Mouse (Mus musculus) kidney, embryonic 14.5 days (tissue): ENCODE data around the gene Srarp. TPM values are rescaled to one million over a fixed set of nuclear protein-coding genes. Genes with fewer than 3 reads are reported as not detected.

Experiments used
- ATAC-seq: fragments of 200-750 bp; cut with Nextera tagmentation; 2 replicates; pipeline ENCODE4 v1.8.0; 2017; ENCODE audit warnings: moderate number of reproducible peaks, mild to moderate bottlenecking, moderate TSS enrichment, moderate library complexity; ENCODE audit not compliant: low FRiP score, low TSS enrichment
- H3K27ac ChIP-seq: fragments of 300-500 bp; sonication (generic); 2 replicates; pipeline ENCODE4 v1.5.1; 2014; ENCODE audit warnings: low read depth, mild to moderate bottlenecking, low read length, moderate library complexity, mixed read lengths
- H3K27me3 ChIP-seq: fragments of 300-500 bp; sonication (generic); 2 replicates; pipeline ENCODE4 v1.6.1; 2014; ENCODE audit warnings: mild to moderate bottlenecking, low read length; ENCODE audit not compliant: control insufficient read depth, insufficient read depth
- H3K36me3 ChIP-seq: fragments of 300-500 bp; sonication (generic); 2 replicates; pipeline ENCODE4 v1.6.1; 2014; ENCODE audit warnings: low read length, mixed read lengths; ENCODE audit not compliant: control insufficient read depth, insufficient read depth
- H3K4me1 ChIP-seq: fragments of 300-500 bp; sonication (generic); 2 replicates; pipeline ENCODE4 v1.6.1; 2014; ENCODE audit warnings: low read length, mixed read lengths; ENCODE audit not compliant: control insufficient read depth, insufficient read depth
- H3K4me2 ChIP-seq: fragments of 300-500 bp; sonication (generic); replicated peaks from 2 replicates; pipeline ENCODE4 v1.6.1; 2014; ENCODE audit warnings: low read depth, mild to moderate bottlenecking, low read length
- H3K4me3 ChIP-seq: fragments of 300-500 bp; sonication (generic); 2 replicates; pipeline ENCODE4 v1.5.1; 2014; ENCODE audit warnings: mild to moderate bottlenecking, low read length
- H3K9ac ChIP-seq: fragments of 300-500 bp; sonication (generic); 2 replicates; pipeline ENCODE4 v1.6.1; 2014; ENCODE audit warnings: low read depth, mild to moderate bottlenecking, low read length, moderate library complexity
- H3K9me3 ChIP-seq: fragments of 300-500 bp; sonication (generic); 2 replicates; pipeline ENCODE4 v1.6.1; 2016; ENCODE audit warnings: low read length; ENCODE audit not compliant: control insufficient read depth
- WGBS: fragments of 180-500 bp; shearing (Covaris S2); extraction: QIAGEN DNeasy Blood & Tissue Kit; methylation state at CpG from one replicate; pipeline ENCODE4 v1.1.7; 2014; 5-methylcytosine and 5-hydroxymethylcytosine counted together
- polyA plus RNA-seq: library from polyadenylated mRNA; unstranded; fragments of >200 nt; fragmentation: Nextera tagmentation; extraction: Ambion mirVana; gene quantifications from 2 replicates; pipeline ENCODE4 v1.2.1, GENCODE M21; 2014

Srarp gene
- polyA plus RNA-seq, 1 experiment from 2014 or later = not detected

GRCm38 (mm10) chr4:141432666-141433065 lies 3.2 kb downstream of the Srarp start:
- H3K9ac ChIP-seq = no peak overlapping the region
- WGBS = 64% methylated on average over 14 of the region's 14 CpGs
- no peaks in the 10 kb centered on the region for H3K36me3 ChIP-seq
- no peaks in the 10 kb centered on the region for H3K27me3 ChIP-seq
- H3K4me1 ChIP-seq = no peaks in the 10 kb centered on the region
- H3K27ac ChIP-seq = no peak overlapping the region
- no peak for ATAC-seq
- H3K4me2 ChIP-seq = no peak overlapping the region
- H3K9me3 ChIP-seq = no peaks in the 10 kb centered on the region
- no peak overlapping the region for H3K4me3 ChIP-seq

DNA sequence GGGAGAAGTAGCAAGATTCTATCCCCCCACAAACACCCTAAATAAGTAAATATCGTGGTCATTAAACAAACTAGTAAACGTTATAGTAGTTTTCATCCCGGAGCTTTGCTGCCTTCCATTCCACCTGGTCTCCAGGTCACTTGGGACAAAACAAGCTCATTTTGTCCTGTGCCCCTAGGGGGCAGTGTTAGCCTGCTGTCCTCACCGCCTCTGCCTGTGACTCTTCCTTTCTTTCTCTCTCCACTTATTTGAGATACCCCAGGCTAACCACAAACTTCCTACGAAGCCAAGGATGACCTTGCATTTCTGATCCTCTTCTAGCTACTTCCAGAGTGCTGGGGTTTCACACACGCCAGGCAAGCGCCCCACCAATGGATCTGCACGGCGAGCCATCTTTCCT lies 4.9 kb downstream of the Srarp start:
- ATAC-seq = peak; percentile 32; the same call in 1 of the 2 replicates
- Histone ChIP-seq H3K9ac (no peak overlapping the region), H3K4me1 (peaks cover 3% of the 10 kb centered on the region), H3K4me3 (no peak overlapping the region), H3K27me3 (no peaks in the 10 kb centered on the region), H3K9me3 (no peaks in the 10 kb centered on the region), H3K27ac (no peak overlapping the region), H3K4me2 (no peak overlapping the region), H3K36me3 (no peaks in the 10 kb centered on the region)
- 47% methylated on average over 9 of the region's 9 CpGs for WGBS

DNA sequence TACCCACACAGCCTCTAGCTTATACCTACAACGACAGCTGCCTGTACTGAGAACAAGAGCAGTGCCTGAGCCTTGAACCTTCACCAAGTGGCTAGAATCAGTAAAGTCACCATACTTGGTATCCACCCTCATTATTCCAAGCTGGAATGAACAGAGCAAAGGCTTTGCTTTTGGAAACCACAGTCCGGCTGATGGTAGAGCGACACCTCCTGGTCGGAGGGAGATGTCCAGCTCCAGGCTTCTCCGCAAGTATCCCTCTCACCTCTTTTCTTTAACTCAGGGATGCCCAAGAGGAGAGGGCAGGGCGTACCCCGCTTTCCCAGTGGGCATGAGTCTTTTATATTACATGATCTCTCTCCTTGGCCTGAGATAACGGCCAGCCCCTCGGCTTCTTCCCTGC lies 6.1 kb downstream of the Srarp start:
- Histone ChIP-seq H3K27me3 (no peaks in the 10 kb centered on the region), H3K4me2 (no peak overlapping the region), H3K36me3 (no peaks in the 10 kb centered on the region), H3K4me1 (peaks cover 7% of the 10 kb centered on the region), H3K9ac (no peak overlapping the region), H3K9me3 (no peaks in the 10 kb centered on the region), H3K27ac (no peak overlapping the region), H3K4me3 (no peak overlapping the region)
- 59% methylated on average over 9 of the region's 9 CpGs for WGBS
- ATAC-seq = no peak

DNA sequence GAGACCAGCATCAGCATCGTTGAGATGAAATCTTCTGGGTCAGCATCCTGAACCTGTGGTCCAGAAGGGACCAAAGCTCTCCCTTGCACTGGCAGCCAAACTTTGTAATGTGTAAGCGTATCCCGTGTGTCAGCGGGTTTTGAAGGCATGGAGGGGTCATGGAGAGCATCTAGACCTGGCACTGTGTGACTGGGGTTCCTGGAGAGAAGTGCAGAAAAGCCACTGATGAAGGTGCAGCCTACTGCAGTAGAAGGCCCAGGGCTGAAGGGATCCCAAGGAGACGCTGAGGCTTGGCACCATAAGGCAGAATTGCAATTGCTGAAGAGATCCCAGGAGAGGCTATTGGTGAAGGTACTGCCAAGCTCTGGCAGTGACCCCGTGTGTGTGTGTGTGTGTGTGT lies 6.5 kb downstream of the Srarp start:
- Histone ChIP-seq H3K4me2 (no peak overlapping the region), H3K9ac (no peak overlapping the region), H3K9me3 (no peaks in the 10 kb centered on the region), H3K36me3 (no peaks in the 10 kb centered on the region), H3K4me3 (no peak overlapping the region), H3K4me1 (peaks cover 7% of the 10 kb centered on the region), H3K27ac (no peak overlapping the region), H3K27me3 (no peaks in the 10 kb centered on the region)
- ATAC-seq = no peak
- 79% methylated on average over 6 of the region's 6 CpGs for WGBS

- 86% methylated on average over 13 of the region's 13 CpGs for WGBS
These were observed 8.0 kb downstream of the Srarp start for GRCm38 (mm10) chr4:141427921-141428320.

GRCm38 (mm10) chr4:141426796-141427745 lies 8.8 kb downstream of the Srarp start:
- Histone ChIP-seq H3K9ac (no peak overlapping the region), H3K4me1 (peaks cover 7% of the 10 kb centered on the region), H3K9me3 (no peaks in the 10 kb centered on the region), H3K27me3 (no peaks in the 10 kb centered on the region), H3K36me3 (no peaks in the 10 kb centered on the region), H3K4me2 (no peak overlapping the region), H3K27ac (no peak overlapping the region), H3K4me3 (no peak overlapping the region)
- WGBS = 72% methylated on average over 10 of the region's 10 CpGs
- no peak for ATAC-seq

More at GRCm38 (mm10) chr4:141427921-141428320, 8.0 kb downstream of the Srarp start:
- Histone ChIP-seq H3K4me3 (no peak overlapping the region), H3K9me3 (no peaks in the 10 kb centered on the region), H3K4me1 (peaks cover 7% of the 10 kb centered on the region), H3K36me3 (no peaks in the 10 kb centered on the region), H3K27me3 (no peaks in the 10 kb centered on the region), H3K27ac (no peak overlapping the region), H3K4me2 (no peak overlapping the region), H3K9ac (no peak overlapping the region)
- no peak for ATAC-seq

DNA sequence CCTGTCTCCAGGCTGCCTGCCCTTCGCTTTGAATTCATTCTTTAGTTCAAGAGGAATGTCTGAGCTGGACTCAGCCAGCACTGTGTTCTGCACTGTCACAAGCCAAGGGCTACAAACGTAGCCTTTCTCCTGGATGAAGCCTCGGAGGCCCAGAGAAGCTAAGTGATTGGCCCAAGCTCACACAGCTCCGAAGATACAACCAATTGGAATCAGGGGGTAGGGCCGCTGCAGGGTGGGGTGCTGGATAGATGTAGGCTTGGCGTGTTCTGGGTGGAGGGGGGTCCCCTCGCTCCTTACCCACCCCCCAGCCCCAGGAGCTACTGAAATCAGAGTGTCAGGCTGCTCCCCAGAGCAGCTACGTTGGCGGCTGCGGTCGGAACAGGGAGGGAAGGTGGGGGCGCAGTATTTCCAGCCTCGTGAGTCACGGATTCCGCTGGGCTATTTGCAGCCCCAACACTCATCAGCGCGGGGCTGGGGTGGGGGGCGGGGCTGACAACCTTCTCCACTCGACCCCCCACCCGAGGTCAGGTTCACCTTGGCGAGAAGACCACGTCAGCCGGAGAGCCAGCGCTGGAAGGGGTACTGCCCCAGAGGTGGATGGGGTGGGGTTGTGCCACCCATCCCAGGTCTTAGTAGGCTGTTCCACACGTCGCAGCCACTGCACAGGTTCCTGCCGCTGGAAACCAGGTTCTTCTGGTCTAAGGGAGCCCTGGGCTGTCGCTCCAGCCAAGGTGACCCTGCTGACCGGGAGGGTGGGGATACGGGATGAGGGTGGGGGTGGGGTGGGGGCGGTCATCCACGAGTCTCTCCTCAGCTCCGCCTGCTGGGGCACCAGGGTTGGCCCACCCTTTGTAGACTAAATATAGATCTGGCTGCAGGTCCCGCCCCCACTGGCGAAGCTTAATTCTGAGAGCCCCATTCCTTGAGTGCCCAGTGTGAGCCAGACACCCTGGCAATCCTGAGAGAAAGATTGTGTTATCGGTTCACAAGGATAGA lies 10.1 kb downstream of the Srarp start:
- Histone ChIP-seq H3K9ac (peak overlapping the region; percentile 56), H3K27ac (no peak overlapping the region), H3K9me3 (no peaks in the 10 kb centered on the region), H3K4me2 (peak overlapping the region; percentile 84), H3K4me1 (peaks cover 13% of the 10 kb centered on the region), H3K4me3 (peak overlapping the region; percentile 39), H3K27me3 (no peaks in the 10 kb centered on the region), H3K36me3 (no peaks in the 10 kb centered on the region)
- peak; percentile 76 for ATAC-seq
- 3% methylated on average over 36 of the region's 36 CpGs for WGBS

GRCm38 (mm10) chr4:141423691-141424431 lies 12.0 kb downstream of the Srarp start:
- no peak overlapping the region for H3K4me3 ChIP-seq
- peaks cover 22% of the 10 kb centered on the region for H3K4me1 ChIP-seq
- no peaks in the 10 kb centered on the region for H3K9me3 ChIP-seq
- no peaks in the 10 kb centered on the region for H3K27me3 ChIP-seq
- 83% methylated on average over 13 of the region's 13 CpGs for WGBS
- H3K4me2 ChIP-seq = no peak overlapping the region
- no peak for ATAC-seq
- H3K9ac ChIP-seq = no peak overlapping the region
- no peaks in the 10 kb centered on the region for H3K36me3 ChIP-seq
- no peak overlapping the region for H3K27ac ChIP-seq
